Mouse (Mus musculus): Measurements from ENCODE around the gene Olfr1262.

The Olfr1262 gene

DNA sequence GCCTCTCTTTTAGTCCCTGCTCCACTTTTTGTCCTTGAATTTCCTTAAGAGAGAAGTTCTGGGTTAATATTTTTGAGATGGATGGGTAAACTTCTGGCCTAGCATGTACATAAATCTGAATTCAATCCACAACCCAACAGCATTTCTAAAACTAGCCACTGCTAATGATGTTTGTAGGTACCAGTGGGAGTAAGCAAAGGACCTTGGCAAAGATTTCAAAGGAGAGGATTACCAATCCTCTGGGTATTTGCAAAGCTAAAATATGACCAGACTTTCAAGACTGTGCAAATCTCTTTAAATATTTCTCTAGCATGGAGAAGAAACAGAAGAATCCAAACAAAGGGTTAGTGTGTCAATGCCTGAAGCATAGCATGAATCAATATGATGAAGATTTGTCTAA is at the start of gene Olfr1262:
Gene Olfr1262, plus strand, starts transcription at position 301 of the 400 bp plus-strand sequence.
- no peak for DNase-seq (ENCODE audit: extremely low spot score)

DNA sequence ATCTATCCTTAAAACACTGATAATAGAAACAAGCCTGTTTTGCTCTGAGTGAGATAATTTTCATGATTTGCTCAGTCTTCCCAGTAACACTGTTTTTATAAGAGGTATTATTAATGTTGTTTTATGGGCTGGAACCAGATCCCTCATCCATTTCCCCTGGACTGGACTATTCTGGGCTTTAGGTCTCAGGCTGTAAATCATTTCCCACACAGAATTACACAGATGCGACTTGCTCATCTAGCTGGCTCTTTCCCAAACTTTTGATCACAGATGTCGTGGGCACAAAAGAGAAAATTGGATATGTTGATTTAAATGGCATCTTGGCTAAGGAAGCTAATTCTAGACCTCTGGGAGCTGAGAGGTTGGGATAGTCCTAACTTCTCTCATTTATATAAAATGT is 25.8 kb upstream of the Olfr1262 start, which contains the start of gene Olfr1260:
Gene Olfr1260, plus strand, starts transcription at position 157 of the 400 bp plus-strand sequence.
- DNase-seq (ENCODE audit: extremely low spot score) = no peak

DNA sequence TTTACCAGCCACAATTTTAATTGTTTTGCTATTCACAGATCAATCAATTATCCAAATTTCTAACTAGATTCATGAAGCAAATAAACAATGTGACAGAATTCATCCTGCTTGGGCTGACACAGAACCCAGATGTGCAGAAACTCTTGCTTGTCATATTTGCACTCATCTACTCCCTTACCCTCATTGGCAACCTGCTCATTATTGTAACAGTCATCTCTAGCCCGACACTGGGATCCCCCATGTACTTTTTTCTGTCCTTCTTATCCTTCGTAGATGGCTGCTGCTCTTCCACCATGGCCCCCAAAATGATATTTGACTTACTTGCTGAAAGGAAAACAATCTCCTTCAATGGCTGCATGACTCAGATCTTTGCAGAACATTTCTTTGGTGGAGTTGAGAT is 22.2 kb upstream of the Olfr1262 start:
- no peak for DNase-seq (ENCODE audit: extremely low spot score)

DNA sequence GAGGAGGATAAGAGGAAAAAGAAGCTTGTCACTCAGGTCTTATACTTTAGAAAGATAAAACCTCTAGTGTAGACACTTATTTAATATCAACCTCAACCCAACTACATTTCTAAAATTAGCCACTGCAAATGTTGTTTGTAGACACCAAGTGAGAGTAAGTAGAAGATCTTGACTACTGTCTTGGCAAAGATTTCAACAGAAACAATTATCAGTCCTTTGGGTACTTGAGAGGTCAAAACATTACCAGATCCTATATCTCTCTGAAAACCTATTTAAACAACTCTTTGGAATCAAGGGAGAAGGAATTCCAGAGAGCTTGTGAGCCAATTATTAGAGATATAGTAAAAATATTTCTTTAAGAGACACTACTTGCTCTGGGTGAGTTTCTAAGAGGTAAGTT is 9.0 kb upstream of the Olfr1262 start, which contains the start of gene Olfr1261:
Gene Olfr1261, plus strand, starts transcription at position 301 of the 400 bp plus-strand sequence.
- DNase-seq (ENCODE audit: extremely low spot score) = no peak

DNA sequence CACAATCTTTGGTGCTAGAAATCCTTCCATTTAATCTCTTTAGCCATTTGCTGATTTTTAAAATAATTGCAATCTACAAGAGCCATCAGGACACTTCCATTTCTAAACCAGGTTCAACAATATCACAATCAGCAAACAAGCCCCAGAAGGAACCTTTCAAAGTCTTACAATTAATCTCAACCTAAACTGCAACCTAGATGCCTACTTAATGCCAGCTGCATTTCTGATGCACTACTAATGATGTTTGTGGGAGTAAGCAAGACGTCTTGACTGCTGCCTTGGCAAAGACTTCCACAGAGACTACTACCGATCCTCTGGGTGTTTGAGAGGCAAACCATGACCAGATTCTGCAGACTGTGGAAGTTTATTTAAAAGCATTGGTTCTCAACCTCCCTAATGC is 11.9 kb downstream of the Olfr1262 start, which contains the start of gene Olfr1263:
Gene Olfr1263, plus strand, starts transcription at position 301 of the 400 bp plus-strand sequence.
- DNase-seq (ENCODE audit: extremely low spot score) = no peak

DNA sequence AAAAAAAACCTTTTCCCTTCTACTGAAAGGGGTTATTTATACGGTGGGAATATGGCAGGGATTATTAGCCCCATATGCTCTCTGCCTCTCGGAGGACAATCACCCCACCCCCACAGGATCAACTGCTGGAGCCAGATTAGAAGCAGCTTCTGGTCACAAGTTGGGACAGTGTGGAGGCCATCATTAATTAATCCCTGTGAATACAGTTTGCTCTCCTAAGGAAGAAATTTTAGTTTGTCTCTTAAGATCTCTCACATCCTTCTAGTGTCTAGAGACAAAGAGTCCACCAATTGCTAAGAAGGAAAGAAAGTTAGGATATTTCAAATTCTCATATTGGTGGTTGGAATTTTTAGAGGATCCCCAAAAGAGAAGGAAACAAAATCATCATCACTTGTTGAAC is 25.5 kb downstream of the Olfr1262 start, which contains the start of gene Olfr1264:
Gene Olfr1264, minus strand, starts transcription at position 101 of the 400 bp plus-strand sequence.
- no peak for DNase-seq (ENCODE audit: extremely low spot score)

DNA sequence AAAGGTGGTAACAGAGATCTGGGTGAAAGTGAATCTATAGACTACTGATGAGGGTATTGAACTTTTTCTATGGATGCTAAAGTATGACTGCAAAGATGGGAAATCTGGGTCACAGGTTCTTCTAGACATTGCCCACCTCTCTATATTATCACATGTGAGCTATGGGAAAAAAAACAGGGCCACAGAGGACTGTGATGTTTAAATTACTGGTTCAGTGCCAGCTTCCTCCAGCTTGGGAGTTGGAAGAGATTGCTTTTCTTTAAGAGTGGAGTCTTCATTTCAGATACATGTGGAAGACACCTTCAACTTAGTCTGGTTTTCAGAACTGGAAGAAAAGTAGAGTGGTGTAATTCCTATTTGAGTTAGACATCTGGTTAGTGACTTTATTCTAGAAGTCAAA is 35.1 kb downstream of the Olfr1262 start, which contains the start of gene Olfr1265:
Gene Olfr1265, plus strand, starts transcription at position 301 of the 400 bp plus-strand sequence.
- DNase-seq (ENCODE audit: extremely low spot score) = no peak
